Mouse (Mus musculus): Measurements from ENCODE around the gene Gba.
"Not testable (repeated sequence)": the region's sequence is repeated elsewhere in the genome, so short reads cannot be mapped to it uniquely, and the experiment has no call there.

The Gba gene

DNA sequence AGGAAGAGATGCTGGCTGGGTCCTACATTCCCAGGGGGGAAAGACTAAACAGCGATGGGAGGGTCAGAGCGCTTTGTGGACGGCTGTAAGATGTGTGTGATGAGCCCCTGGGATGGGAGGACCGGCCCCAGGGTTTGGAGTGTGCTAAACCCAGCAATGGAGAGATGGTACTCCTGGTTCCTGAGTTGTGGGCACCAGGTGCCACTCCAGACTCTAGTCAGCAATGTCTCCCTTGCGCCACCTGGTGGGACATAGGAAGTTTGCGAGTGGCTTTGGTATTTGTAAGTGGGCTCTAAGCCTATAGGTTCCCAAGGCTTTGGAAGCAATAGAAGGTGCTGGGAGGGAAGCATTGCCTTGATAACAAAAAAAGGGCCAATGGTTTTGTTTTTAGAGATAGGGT lies 13.1 kb downstream of the Gba start:
- DNase-seq (ENCODE audit: low spot score) = peak; percentile 82

DNA sequence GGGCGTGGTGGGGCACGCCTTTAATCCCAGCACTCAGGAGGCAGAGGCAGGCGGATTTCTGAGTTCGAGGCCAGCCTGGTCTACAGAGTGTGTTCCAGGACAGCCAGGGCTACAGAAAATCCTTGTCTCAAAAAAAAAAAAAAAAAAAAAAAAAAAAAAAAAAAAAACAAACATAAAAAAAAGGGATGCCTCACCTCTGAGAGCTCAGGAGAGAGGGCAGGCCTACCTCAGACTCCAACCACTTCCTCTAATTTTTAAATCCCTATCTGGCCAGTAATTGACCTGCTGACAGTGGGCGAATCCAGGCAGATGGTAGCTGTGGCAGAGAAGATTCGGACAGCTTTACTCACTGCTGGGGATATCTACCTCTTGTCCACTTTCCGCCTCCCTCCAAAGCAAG lies 13.7 kb downstream of the Gba start:
- DNase-seq (ENCODE audit: low spot score) = not testable (repeated sequence)

- DNase-seq (ENCODE audit: low spot score) = no peak
Observed at GRCm38 (mm10) chr3:89218271-89218670, 15.5 kb downstream of the Gba start.

GRCm38 (mm10) chr3:89219546-89219945 lies 16.8 kb downstream of the Gba start:
- DNase-seq (ENCODE audit: low spot score) = no peak

DNA sequence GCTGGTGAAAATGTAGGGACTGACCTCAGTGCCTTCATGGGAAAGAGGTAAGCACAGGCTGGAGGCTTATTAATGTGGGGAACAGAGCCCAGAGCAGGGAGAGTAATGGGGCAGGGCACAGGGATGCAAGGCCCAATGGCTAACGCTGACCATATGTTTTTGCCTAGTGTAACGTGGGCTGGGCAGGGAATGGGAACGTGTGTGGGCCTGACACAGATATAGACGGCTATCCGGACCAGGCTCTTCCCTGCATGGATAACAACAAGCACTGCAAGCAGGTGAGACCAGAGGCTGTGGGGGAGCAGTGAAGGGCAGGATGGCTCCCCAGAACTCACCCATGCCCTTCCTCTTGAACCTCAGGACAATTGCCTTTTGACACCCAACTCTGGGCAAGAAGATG lies 18.4 kb downstream of the Gba start:
- DNase-seq (ENCODE audit: low spot score) = no peak

- DNase-seq (ENCODE audit: low spot score) = no peak
Observed at GRCm38 (mm10) chr3:89224796-89225195, 22.1 kb downstream of the Gba start.

DNA sequence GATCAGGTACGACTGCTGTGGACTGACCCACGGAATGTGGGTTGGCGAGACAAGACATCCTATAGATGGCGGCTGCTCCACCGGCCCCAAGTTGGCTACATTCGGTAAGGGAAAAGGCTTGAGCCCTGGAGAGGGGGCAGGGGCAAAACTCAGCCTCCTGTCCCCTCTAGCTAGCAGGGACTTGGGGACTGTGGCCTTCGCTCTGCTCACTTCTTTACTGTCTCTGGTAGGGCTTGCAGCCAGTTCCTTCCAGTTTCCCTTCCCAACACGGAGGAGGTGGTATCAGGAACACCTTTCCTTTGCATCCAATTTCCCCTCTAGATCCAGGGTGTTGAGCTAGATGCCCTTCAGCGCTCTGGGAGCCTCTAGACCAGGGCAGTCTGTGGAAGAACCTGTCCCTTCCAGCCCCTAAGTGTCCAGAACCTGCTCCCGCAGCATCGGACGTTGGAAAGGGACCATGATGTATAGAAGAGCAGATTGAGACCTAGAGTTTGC lies 22.6 kb downstream of the Gba start:
- DNase-seq (ENCODE audit: low spot score) = no peak

DNA sequence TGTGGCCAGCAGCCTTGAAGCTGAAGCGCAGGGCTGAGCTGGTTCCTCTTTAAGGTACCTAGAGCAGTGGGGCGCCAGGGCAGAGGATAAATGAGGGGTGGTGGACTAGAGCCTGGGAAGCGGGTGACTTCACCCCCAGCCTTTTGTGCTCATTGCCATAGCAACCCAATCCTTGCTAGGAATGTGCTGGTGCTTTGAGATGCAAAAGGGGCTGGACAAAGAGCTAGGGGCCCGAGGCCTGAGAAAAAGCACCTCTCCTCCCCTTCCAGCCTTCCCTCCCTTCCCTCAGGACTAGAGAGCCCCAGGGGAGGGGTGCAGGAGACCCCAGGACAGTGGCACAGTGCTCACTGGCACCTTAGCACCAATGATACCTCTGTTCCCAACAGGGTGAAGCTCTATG lies 23.2 kb downstream of the Gba start:
- DNase-seq (ENCODE audit: low spot score) = no peak

DNA sequence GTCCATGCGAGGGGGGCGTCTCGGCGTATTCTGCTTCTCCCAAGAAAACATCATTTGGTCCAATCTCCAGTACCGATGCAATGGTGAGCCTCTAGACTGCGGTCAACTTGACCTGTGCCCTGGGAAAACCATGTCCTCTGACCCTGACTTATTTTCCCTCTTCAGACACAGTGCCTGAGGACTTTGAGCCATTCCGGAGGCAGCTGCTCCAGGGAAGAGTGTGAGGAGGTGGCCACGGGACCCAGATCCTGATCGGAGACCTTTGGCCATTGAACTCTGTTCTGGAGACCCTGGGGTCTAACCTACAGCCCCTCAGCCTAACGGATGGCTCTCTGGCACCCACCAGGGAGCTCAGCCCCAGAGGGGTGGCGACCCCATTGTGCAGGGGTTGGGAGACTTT lies 23.6 kb downstream of the Gba start:
- DNase-seq (ENCODE audit: low spot score) = no peak

GRCm38 (mm10) chr3:89226900-89227299 lies 24.2 kb downstream of the Gba start, which contains the start of gene Mtx1:
TSS of gene Mtx1 (minus strand) at chr3:89227088.
- no peak for DNase-seq (ENCODE audit: low spot score)

DNA sequence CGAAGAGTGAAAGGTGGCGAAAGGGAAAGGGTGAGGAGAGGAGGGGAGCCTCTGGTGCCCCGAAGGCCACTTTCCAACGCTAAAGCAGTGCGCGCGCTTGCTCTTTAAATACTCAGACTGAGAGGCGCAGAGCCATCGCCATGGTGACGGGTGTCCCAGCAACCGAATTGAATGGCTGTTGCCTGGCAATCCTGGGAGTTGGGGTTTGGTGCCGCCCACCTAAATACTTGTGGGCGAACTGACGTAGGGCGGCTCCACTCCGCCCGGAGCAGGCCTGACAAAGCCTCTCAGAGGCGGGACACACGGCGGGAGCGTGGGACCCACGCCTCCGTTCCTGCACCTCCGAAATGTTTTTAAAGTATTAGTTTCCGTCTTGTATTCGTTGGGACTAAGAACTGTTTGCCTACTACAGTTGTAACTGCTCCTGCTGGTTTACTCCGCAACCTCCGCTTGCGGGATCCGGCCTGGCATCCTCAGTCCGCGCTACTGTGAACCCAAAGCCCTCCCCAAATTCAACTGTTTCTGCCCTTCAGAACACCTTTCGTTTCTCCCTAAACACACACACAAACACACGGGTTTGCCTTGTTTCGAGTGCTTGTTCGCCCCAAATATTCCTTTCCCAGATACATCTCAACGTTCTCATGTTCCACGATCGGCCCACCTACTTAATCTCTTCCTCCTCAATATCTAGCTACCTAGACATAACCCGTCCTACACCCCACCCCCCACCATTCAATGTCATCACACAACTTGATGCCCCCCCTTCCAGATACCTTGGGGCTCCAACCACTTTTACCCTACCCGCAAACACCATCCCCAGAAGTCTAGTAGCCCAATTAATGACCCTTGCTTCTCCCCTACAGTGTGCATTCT lies 24.8 kb downstream of the Gba start:
- DNase-seq (ENCODE audit: low spot score) = peak; percentile 89

DNA sequence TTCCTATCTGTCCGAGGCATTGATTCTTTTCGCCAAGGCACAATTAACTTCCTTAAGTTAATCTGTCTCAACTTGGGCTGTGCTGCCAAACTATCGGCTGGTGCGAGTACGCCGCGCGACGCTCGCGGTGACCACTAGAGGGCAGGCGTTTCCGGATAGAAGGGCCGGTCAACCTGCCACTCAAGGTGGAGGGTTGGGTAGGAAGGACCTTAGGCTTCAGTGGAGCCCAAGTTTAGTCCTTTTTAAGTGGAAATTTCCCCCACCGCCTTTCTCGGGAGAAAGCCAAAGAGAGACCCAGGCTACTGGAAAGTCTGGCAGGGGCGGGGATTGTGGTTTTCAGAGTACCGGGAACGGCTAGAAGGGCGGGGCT lies 25.4 kb downstream of the Gba start:
- DNase-seq (ENCODE audit: low spot score) = peak; percentile 92

- no peak for DNase-seq (ENCODE audit: low spot score)
Observed at GRCm38 (mm10) chr3:89228836-89229235, 26.1 kb downstream of the Gba start, which contains the start of gene Muc1. TSS of gene Muc1 (plus strand) at chr3:89229057.

DNA sequence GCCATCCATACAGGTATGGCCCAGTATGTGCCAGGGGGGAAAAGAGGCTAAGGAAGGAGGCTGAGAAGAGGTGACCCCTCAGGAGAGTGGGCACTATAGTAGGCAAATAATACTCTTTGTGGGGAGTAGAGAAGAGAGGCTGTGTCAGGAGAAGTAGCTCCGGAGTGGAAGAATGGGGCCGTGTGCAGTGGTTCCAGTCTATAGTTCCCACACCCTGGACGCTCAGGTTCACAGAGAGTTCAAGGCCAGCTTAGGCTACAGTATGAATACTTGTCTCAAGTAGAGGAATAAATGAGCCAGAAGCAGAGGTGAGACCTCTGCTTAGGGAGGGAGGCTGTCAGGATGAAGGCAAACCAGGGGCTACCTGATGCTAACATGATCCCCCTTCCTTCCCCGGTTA lies 26.5 kb downstream of the Gba start:
- DNase-seq (ENCODE audit: low spot score) = no peak

DNA sequence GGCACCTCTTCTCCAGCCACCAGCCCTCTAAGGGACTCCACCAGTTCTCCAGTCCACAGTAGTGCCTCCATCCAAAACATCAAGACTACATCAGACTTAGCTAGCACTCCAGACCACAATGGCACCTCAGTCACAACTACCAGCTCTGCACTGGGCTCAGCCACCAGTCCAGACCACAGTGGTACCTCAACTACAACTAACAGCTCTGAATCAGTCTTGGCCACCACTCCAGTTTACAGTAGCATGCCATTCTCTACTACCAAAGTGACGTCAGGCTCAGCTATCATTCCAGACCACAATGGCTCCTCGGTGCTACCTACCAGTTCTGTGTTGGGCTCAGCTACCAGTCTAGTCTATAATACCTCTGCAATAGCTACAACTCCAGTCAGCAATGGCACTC lies 27.8 kb downstream of the Gba start:
- no peak for DNase-seq (ENCODE audit: low spot score)

DNA sequence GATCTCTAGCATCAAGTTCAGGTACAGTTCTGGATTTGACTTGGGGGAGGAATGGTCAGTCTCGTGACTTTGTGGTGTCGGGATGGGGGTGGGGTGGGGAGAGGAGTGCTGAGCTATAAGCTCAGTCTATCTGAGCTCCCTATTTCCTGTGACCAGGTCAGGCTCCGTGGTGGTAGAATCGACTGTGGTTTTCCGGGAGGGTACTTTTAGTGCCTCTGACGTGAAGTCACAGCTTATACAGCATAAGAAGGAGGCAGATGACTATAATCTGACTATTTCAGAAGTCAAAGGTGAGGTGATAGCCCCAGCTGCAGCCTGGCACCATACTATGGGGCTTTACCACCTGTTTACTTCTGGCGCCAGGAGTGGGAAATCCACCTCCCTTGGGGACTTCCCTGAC lies 28.6 kb downstream of the Gba start:
- DNase-seq (ENCODE audit: low spot score) = no peak

DNA sequence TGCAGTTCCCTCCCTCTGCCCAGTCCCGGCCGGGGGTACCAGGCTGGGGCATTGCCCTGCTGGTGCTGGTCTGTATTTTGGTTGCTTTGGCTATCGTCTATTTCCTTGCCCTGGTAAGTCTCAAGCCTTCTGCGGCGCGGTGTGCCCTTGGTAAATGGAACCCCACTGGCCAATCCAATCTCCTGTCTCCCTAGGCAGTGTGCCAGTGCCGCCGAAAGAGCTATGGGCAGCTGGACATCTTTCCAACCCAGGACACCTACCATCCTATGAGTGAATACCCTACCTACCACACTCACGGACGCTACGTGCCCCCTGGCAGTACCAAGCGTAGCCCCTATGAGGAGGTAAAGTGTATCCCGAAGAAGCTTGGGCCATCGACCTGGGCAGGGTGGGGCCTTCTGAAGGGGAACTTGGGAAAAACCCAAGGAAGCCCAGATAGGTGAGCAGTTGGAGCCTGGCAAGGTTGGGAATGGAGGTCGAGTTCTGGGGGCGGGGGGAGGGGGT lies 29.1 kb downstream of the Gba start:
- DNase-seq (ENCODE audit: low spot score) = no peak

DNA sequence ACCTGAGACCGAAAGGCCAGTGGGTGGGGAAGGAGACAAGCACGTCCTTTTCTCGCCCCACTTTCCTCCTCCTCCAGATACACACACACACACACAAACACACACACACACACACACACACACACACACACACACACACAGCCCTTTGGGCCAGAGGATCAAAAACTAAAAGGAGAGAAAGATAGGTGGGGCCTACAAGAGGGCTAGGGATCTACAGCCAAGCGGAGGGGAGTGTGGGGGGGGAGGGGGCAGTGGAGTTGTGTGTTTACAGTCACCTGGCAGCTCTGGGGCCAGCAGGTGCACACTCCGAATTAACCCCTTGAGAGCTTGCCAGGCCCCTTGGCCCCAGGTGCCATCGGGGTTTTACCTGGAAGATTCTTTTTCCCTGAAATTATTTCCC lies 29.9 kb downstream of the Gba start:
- DNase-seq (ENCODE audit: low spot score) = no peak

GRCm38 (mm10) chr3:89233562-89234110 lies 30.9 kb downstream of the Gba start:
- no peak for DNase-seq (ENCODE audit: low spot score)

- no peak for DNase-seq (ENCODE audit: low spot score)
Observed at GRCm38 (mm10) chr3:89236516-89236915, 33.8 kb downstream of the Gba start.

DNA sequence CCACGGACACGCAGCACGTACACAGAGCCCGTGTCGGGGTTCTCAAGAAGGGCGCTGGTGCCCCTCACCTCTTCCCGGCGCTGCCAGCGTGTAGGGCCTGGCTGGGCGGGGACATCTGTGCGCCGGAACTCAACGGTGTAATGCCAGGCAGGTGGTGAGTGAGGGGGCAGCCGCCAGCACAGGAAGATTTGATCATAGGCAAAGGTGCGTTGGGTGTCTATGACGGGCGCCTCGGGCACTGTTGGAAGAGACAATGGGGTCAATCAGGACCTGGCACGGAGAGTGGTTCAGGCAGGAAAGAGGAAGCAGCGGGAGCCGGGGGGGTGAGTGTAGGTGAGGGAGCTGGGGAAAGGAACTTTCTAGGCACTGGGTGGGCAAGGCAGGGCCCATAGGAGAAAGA lies 35.0 kb downstream of the Gba start:
- no peak for DNase-seq (ENCODE audit: low spot score)

- no peak for DNase-seq (ENCODE audit: low spot score)
Observed at GRCm38 (mm10) chr3:89238494-89238893, 35.8 kb downstream of the Gba start.

GRCm38 (mm10) chr3:89242331-89242895 lies 39.7 kb downstream of the Gba start:
- peak; percentile 59 for DNase-seq (ENCODE audit: low spot score)
